Mouse (Mus musculus) olfactory bulb, adult 2 months (tissue): ENCODE measurements around the gene Nmur1.

Experiments
- CTCF ChIP-seq: fragments of 200-500 bp; IDR thresholded peaks from 2 replicates; pipeline ENCODE4 v1.5.1; 2012; ENCODE audit warnings: low read depth, mild to moderate bottlenecking, low read length, moderate library complexity; ENCODE audit not compliant: insufficient read depth
- POLR2A ChIP-seq: fragments of 200-500 bp; IDR thresholded peaks from 2 replicates; pipeline ENCODE4 v1.6.1; 2012; ENCODE audit warnings: mild to moderate bottlenecking, low read depth, low read length, moderate library complexity; ENCODE audit not compliant: insufficient read depth

- TF ChIP-seq CTCF (no peak), POLR2A (no peak)
Observed at GRCm38 (mm10) chr1:86472197-86472952, 46.3 kb upstream of the Nmur1 start.
